Mouse (Mus musculus) liver, embryonic 14.5 days (tissue): Measurements from ENCODE around the gene Olfr523.

Experiments
- CTCF ChIP-seq: IDR thresholded peaks from 2 replicates; pipeline ENCODE4 v1.5.1; 2016; ENCODE audit warnings: antibody characterized with exemption, low read depth, control low read depth
- EP300 ChIP-seq: IDR thresholded peaks from 2 replicates; pipeline ENCODE4 v1.6.1; 2016; ENCODE audit warnings: antibody characterized with exemption, low read depth

DNA sequence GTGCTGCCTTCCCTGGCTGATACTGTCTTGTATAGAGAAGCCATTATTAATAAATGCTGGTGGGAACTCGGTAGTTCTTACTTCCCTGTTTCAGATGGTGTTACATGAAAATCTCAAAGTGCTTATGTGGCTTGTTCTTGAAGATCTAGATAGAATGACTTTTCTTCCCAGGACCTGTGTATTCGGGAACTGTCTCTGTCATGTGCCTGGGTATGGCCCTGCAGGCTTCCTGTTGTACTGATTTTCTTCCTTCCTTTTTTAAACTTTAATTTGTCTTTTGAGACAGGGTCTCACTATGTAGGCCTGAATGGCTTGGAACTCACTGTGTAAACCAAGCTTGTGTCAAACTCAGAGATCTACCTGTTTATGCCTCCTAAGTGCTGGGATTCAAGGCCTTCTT, 45.1 kb upstream of the Olfr523 start:
- TF ChIP-seq EP300 = no peak
- TF ChIP-seq CTCF = no peak
